Mouse (Mus musculus): Measurements from ENCODE around the gene Zfp523. TPM values are rescaled to one million over a fixed set of nuclear protein-coding genes. Genes with fewer than 3 reads are reported as not detected.
"Not testable (repeated sequence)": the region's sequence is repeated elsewhere in the genome, so short reads cannot be mapped to it uniquely, and the experiment has no call there.

Zfp523 gene
- total RNA-seq, 1 experiment from 2014 or later: 36.8 TPM

DNA sequence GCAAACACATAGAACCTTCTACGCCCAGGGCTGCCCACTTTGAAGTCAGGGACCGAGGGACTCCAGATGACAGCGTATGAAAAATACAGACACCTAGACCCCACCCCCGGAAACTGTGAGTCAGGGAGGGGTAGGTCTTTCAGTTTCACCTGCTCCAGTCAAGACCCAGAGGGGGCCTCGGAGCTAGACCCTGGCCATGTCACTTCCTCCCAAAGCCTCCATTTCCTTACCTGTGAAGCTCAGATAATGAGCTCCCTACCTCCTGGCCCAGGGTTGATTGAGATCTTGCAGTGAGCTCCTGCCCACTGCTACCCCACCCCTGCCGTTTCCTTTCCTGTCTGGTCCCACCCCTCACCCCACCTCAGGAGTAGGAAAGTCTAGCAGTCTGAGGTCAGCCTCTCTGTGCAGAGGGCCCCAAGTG, 35.0 kb downstream of the Zfp523 start:
- peak; percentile 37 for DNase-seq

DNA sequence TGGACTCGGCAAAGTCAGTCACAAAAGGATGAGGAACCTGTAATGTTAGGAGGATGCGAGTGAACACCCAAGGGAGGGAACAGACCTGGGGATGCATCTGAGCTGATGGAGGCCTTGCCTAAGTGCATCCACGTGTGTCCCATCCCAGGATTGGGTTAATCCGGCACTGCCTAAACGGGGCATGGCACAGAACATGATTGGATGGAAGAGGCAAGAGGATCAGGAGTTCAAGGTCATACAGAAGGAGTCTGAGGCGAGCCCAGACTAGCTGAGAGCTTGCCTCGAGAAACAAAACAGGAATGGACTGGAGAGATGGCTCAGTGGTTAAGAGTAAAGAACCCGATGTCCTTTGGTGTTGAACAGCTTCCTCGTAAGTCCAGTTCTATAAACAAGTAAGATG, 35.5 kb downstream of the Zfp523 start:
- no peak for DNase-seq

DNA sequence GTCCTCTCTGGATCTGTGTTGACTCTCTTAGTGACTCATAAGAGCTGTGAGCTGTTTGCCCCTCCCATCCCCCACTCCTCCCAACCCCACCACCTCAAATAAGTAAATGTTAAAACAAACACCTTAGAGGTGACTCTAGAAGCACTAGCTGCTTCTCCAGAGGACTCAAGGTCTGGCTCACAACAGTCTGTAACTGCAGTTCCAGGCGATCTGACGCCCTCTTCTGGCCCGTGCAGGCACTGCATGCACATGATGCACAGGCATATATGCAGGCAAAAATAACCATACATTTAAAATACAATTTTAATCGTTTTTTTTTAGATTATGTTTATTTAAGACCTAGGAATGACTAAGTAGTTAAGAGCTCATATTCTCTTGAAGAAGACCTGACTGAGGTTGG, 36.3 kb downstream of the Zfp523 start:
- peak; percentile 47 for DNase-seq

DNA sequence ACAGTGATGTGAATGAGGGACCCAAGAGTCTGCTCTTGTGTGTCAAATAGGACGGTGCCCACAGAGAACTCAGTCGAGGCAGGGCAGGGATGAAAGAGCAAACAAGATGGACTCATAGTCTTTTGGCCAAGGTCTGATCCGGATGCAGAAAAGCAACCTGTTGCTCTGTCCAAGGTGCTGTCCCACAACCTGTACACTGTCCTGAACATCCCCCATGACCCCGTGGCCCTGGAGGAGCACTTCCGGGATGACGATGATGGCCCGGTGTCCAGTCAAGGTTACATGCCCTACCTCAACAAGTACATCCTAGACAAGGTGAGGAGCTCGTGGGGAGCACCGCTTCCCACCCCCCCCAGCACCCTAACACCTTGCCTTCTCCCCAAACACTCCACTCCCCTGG, 39.9 kb downstream of the Zfp523 start:
- DNase-seq: no peak

DNA sequence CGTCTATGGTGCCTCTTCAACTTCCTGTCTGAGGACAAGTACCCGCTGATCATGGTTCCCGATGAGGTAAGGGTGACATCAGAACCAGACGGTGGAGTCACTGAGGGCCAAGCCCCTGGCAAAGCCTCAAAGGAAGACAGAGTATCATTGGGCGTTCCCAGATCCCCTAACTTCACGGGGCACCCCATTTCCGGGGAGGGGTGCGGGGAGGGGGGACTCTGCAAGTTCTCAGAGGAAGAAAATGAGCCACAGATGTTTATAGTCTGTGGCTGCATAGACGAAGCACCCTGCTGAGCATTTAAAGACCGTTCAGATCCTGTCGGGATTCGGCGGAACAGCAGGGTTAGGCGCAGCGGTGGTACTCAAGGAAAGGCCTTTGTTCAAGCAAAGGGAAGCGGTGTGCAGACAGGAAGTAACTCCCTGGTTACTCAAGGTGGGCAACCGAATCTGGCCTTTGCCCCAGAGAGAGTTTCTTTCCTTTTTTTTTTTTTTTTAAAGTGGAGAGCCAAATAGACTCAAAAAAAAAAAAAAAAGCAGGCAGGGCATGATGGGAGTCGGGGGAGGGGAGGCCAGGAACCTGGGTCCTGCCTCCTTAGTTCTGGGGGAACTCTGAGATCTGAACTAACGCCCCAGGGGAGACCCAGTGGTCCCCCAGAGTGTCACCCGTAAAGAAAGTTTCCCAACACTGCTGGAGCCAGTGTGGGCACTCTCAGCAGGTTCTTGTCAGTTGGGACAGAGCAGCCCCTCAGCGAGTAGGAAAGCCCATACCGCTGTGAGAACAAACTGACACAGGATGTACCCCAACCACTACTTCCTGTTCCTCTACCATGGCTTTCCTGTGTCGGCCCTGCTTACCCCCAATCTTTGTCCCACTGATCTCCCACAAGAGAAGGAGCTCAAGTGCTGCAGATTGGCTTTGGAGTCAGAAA, 41.1 kb downstream of the Zfp523 start:
- DNase-seq: peak; percentile 56

DNA sequence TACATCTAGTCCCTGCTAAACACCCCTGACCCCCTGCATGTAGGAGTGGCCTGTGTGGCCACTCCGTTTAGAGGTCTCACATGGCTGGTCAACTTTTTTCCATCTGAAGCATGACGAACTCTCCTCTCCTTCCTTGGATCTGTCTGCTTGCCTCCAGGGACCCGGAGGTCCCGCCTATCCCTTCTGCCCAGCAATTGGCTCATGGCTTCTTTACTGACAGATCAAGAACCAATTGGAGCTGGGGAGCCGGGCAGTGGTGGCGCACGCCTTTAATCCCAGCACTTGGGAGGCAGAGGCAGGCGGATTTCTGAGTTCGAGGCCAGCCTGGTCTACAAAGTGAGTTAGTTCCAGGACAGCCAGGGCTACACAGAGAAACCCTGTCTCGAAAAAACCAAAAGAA, 45.5 kb downstream of the Zfp523 start:
- DNase-seq: not testable (repeated sequence)

DNA sequence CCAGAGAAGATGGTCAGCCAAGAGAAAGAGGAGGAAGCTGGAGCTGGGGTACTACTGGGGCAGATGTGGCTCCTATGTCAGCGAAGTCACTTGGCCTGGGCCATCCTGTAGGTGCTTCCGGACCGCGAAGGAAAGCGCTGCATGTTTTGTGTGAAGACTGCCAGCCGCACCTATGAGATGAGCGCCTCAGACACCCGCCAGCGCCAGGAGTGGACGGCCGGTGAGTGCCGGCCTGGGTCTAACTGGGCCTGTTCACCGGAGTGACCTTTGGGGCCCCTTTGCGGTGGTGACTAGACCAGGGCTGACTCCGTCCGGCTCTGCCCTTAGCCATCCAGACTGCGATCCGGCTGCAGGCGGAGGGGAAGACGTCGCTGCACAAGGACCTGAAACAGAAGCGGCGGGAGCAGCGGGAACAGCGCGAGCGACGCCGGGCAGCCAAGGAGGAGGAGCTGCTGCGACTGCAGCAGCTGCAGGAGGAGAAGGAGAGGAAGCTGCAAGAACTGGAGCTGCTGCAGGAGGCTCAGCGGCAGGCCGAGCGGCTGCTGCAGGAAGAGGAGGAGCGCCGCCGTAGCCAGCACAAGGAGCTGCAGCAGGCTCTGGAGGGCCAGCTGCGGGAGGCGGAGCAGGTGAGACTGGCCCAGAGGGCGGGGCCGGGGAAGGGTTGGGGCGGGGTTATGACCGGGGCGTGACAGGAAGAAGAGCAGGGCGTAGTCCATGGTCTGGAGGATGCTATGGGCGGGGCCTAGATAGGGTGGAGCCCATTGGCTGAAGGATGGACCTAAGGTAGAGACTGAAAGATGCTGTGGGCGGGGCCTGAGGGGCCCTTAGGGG, 46.8 kb downstream of the Zfp523 start:
- DNase-seq: peak; percentile 97

DNA sequence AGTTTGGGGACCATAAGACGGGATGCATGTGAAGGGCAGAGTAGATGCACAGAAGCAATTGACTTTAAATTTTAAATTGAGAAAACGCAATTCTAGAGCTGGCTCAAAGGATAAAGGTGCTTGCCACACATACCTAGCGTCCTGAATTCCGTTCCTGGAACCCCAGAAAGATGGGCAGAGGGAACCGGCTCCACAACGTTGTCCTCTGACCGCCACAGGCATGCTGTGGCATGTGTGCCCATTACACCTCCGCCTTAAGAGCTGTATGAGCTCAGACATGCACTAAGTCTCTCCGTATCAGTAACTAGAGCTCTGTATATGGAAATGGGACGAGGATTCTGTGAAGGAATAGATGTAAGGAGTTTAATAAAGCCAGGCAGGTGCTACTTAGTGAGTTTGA, 47.7 kb downstream of the Zfp523 start:
- no peak for DNase-seq

DNA sequence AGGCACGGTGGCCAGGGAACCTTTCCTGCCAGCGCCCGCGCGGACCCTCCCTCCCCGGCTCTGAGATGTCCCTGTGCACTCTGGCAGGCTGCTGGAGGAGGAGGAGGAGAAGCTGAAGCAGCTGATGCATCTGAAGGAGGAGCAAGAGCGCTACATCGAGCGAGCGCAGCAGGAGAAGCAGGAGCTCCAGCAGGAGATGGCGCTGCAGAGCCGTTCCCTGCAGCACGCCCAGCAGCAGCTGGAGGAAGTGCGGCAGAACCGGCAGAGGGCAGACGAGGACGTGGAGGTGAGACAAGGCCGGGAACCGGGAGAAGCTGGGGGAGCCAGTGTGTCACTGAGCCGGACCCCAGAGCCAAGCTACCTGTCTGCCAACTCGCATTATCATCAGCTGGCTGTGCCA, 49.1 kb downstream of the Zfp523 start:
- peak; percentile 95 for DNase-seq

DNA sequence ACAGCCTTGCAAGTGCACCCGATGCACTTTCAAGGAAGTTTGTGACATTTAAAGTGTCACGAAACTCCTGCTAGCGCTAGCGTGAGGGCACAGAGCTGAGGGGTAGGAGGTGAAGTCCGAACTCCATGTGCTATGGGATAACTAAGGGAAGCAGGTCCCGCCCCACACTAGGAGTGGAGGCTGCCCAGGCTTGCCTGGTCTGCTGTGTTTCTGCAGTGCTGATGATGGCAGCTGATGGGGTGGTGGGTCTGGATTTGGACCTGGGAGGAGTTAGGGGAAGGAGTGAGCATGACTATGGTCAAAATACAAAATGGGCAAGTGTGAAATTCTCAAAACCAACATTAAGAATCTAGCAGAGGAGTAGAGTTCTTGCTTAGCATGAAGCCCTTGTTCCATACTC, 53.6 kb downstream of the Zfp523 start:
- no peak for DNase-seq

DNA sequence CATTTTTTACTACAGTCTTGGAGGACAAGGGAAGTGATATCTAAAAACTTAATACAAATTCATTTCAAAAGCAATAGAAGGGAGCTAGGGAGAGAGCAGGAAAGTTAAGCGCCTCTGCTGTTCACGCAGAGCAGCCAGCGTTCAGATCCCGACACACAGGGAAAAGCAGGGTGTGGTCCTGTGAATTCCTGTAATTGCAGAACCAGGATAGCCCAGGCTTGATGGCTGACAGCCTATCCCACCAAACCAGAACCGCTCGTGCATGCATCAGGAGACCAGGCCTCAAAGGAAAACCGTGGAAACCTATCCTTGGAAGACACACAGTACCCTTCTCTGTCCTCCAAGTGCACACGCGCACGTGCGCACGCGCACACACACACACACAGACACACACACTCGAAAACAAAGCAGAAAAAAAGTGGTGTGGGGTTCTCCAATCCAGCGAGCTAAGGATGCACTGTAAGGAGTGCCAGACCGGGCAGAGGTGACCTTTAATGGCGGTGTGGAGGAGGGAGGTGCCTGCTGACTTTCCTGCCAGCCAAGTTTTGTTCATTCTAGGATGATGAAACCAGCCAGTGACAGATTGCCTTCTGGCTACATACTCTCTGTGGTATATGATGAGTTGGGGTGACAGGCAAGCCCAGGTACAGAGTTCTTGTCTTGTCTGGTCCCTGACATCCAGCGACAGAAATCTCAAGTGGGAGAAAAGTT, 54.3 kb downstream of the Zfp523 start:
- peak; percentile 45 for DNase-seq

DNA sequence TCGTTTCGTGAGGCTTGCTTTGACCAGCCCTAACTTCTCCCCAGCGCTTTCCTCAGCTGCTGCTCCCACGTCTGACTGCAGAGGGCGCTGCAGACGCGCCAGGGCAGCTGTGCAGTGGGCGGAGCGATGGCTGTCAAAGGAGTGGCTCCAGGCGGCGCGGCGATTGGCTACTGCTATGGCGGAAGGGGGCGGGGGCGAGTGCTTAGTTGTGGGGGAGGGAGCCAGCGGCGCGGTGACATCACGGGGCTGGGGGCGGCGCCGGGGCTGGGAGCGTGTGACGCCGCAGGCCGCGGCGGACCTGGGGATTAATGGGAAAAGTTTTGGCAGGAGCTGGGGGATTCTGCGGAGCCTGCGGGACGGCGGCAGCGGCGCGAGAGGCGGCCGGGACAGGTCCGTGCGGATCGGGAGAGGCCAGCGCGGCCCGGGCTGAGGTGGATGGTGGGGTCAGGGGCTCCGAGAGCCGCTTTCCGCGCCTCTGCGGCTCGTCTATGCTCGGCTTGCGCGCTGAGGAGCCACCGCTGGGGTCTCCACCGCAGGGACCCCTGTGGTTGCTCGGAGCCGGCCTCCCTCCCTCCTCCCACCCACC, 55.6 kb downstream of the Zfp523 start, which contains the start of gene Ppard:
Ppard (plus strand) TSS at position 226 of the 586 bp plus-strand sequence.
- DNase-seq: peak; percentile 99

DNA sequence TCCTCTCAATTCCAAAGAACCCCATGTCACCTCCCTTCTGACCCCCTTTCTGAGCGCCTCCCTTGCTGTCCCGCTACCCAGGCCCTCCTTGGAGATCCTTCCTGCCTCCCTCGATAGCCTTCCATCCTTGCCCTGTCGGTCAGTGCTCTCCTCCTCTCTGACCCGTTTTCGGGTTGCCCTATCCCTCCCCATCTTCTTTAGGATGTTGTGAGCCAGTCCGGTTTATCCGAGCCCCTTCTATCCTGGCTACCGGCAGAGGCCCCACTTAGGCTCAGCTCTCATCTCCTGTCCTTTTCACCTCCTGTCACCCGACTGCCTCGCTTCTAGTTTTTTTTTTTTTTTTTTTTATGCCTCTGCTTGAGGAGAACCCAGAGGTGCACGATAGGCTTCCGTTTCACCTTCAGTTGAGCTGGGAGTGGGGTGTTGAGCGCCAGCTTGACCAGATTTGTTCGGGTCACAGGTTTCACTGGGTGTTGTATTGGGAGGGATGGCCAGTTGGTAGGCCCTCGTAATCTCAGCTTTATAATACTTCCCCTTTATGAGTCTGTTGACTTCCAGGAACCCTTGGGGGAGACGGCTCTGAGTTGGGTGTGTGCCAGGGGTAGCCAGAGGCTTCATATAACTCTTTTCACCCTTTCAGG, 56.3 kb downstream of the Zfp523 start:
- DNase-seq: peak; percentile 60

DNA sequence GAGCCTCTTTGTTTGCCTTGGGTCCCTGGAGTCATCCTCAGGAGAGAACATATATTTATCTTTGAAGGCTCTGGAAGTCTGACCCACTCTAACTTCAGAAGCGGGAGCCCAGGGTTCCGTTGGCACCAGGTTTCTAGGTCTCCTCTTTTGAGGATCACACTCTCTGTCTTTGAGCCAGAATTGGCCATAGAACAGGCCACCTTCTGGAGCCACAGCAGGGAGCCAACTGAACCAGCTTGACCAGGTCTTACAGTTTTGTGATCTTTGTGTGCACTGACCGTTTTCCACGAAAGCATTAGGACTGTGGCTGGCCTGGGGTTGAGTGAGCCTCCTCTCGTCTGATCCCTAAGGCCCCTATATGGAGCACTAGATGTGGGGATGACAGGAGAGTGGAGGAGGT, 57.7 kb downstream of the Zfp523 start:
- no peak for DNase-seq

DNA sequence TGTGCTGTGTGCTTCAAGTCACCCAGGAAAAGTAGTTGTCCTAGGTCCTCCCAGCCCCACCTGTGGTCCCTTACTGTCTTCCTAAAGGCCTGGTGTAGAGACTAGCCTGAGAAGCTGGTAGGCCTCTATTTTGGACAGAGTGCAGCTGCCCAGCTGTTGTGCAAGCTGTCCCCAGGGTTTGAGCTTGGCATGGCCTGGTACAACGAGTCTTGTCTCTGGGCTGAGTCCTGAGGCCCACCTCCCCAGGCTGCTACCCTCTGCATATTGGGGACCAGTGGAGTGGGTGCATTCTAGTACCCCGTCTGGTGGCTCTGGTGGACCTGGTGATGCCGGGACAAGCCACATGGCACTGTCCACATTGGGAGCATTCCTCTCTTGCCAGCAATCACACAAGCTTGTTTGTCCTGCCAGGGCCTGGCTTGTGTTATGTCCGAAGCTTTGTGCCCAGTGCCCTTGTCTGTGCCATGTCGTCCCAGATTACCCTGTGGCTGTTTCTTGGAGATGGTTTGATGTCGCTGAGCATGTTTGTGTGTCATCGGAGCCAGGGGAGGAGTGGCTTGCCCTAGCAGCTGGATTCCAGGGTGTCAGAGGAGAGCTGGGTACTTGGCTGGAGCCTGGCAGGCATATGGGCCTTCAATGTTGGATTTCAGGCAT, 59.2 kb downstream of the Zfp523 start:
- peak; percentile 69 for DNase-seq

DNA sequence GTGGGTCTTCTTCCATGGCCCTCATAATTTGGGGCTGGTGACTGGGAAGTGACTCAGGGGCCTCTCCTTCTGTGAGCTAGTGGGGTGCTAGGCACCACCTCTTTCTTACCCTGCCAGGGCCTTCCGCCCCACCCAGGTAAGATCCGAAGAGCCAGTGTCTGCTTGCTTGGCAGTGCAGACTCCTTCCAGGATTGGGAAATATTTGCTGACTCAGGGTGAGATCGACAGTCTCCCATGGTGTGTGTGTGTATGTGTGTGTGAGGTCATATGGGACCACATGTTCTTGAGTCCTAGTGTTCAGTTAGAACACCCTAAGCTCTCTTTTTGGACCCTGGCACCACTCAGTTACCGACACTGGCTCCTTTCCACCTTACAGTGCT, 59.7 kb downstream of the Zfp523 start:
- peak; percentile 41 for DNase-seq

DNA sequence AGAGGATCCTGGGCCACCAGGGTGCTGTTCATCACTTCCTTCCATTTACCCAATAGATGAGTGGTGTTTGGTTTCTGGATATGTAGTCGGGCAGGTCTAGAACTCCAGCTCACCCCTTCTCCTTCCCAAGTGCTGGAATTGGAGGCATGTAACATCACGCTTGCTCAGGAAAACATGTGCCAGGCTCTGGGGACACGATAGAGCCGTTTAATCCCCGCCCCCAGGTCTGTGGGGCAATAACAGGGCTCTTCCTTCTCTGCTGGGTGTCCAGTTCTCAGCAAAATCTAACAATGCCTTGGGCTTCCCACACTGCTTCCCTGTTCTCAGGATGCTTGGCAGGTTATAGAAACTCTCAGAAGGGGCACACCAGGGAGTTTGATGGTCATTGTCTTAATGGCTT, 60.4 kb downstream of the Zfp523 start:
- no peak for DNase-seq

DNA sequence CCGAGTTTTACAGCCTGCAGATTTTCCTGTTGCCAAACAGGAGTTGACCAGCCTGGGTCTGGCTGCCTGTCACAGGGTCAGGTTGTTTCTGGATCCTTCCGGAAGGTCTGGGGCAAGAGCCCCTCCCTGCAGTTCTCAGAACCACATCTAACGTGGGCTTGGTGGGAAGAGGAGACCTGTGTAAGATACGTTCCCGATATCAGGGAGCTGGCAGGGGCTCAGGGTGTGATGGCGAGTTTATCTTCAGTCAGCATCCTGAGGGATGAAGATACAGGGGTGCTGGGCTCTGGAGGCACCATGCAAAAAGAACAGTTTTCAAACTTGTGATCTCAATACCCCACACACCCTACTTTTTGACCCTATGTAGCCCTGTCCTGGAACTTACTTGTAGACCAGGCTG, 60.9 kb downstream of the Zfp523 start:
- DNase-seq: no peak

DNA sequence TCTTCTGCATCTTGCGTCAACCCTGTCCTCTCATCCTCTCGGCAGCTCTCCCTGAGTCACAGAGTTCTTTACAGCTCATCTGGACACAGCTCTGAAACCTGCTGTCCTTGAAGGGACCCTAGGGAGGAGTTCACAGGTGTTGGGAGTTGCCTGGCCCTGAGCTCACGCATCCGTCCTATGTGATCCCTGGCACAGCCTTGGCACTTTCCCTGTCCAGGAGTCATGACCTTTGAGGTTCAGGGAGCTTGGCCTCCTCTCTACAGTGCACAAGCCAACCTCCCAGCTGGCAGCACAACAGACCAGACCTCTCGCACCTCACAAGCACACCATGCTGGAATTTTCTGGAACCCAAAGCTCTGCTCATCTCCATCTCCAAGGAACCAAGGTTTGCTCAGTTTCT, 63.9 kb downstream of the Zfp523 start:
- DNase-seq: no peak

DNA sequence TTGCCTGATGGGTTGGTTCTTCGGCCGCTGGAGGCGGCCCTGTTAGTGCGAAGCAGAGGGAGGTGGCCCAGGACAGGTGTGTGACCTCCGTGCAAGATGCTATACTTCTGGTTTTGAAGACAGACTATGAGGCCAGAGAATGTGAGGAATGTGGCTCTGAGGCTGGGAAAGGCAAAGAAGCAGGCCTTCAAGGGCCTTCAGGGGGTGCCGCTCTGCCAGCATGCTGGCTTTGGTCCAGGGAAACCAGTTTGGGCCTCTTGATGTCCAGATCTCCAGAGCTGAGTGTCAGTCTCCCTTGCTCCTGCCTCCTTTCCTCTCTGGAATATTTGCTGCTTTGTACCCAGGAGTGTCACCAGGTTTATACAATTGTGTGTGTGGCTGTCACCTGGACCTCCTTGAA, 65.4 kb downstream of the Zfp523 start:
- DNase-seq: no peak

DNA sequence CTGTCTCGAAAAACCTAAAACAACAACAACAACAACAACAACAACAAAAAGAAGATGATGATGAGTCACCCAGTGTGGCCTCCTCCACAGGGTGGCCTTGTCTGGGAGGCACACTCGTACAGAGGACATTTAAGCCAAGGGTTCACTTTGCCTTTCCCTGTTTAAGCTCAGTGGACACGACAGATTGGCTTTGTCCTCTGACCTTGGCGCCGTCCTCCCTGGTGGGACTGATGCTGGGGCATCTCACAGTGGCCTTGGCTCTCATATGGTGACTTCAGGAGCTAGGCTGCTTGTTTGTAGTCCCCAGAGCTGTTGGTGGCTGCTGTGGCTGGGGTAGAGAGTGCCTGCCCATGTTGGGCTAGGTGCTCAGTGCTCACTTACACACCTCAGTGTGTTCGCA, 67.3 kb downstream of the Zfp523 start:
- no peak for DNase-seq

Data from adrenal gland, postnatal 14 days (tissue).